Mouse (Mus musculus): ENCODE data around the gene Zscan12. TPM values are rescaled to one million over a fixed set of nuclear protein-coding genes. Genes with fewer than 3 reads are reported as not detected.

The Zscan12 gene
- polyA plus RNA-seq, 1 experiment from 2014 or later = 12.0 TPM

DNA sequence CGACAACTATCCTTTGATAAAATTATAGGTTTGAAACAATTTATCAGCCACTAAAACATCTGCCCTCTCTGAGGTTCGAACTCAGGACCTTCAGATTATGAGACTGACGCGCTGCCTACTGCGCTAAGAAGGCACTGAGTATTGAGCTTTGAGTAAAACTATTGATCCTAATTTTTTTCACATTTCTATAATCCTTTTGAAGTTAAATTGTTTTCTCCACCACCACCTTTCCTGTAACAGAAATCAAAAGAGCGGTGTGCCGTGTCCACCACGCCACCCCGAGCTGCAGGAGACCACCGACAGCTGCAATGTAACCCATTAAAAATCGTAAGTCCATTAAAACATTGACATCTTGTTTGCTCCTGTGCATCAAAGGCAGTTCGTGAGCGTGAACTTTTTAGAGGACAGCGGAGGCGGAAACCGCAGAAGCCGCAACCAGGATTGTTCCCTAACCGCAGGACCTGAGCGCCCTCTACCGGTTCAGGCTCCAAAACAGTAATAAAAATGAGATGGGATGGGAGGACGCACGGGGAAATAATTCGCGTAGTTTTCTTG, 35.9 kb upstream of the Zscan12 start:
- no peaks in the 10 kb centered on the region for H3K9me3 ChIP-seq (ENCODE audit: control insufficient read depth, low read length)

DNA sequence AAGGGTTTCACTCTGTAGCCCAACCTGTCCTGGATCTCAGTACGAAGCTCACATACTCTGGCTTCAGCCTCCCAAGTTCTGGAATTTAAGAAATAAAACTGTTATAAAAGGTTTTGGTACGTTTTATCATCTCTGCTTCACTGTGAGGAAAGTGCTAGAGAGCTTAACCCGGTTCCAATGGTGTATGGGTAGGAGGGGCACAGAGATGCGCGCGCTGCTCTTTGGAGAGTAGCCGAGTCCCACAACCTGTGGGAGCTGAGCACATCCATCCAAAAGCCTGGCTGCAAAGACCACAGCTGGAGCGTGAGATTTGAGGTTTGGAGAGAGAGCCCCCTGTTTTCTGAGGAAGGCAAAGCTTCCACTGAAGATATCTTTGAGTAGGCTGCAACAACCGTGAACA, 35.2 kb upstream of the Zscan12 start:
- Histone ChIP-seq H3K4me2 (peak overlapping the region; percentile 72), H3K9me3 (ENCODE audit: control insufficient read depth, low read length) (no peaks in the 10 kb centered on the region), H3K4me1 (replicated peaks; ENCODE audit: control insufficient read depth, insufficient read depth, low read length) (no peaks in the 10 kb centered on the region; the same call in 1 of the 2 replicates), H3K9ac (ENCODE audit: low read depth, low read length) (no peak overlapping the region), H3K4me3 (ENCODE audit: low read depth, low read length) (peak overlapping the region; percentile 55), H3K36me3 (ENCODE audit: control insufficient read depth, insufficient read depth, low read length) (no peaks in the 10 kb centered on the region), H3K27me3 (replicated peaks; ENCODE audit: control insufficient read depth, insufficient read depth, low read length) (peaks cover 11% of the 10 kb centered on the region), H3K27ac (ENCODE audit: low read depth, low read length) (no peak overlapping the region)
- 2% methylated on average over 9 of the region's 9 CpGs for WGBS
- ATAC-seq (replicated peaks; ENCODE audit: low FRiP score) = peak; percentile 63
- peak; percentile 40 for DNase-seq (ENCODE audit: low spot score)

More for the DNA sequence above, 35.9 kb upstream of the Zscan12 start:
- H3K9ac ChIP-seq (ENCODE audit: low read depth, low read length) = no peak overlapping the region
- no peaks in the 10 kb centered on the region for H3K36me3 ChIP-seq (ENCODE audit: control insufficient read depth, insufficient read depth, low read length)
- no peak overlapping the region for H3K27ac ChIP-seq (ENCODE audit: low read depth, low read length)
- H3K4me1 ChIP-seq (replicated peaks; ENCODE audit: control insufficient read depth, insufficient read depth, low read length) = peaks cover 3% of the 10 kb centered on the region; the same call in 1 of the 2 replicates
- ATAC-seq (replicated peaks; ENCODE audit: low FRiP score) (peak; percentile 82), DNase-seq (ENCODE audit: low spot score) (peak; percentile 79)
- H3K4me3 ChIP-seq (ENCODE audit: low read depth, low read length) = peak overlapping the region; percentile 55
- peaks cover 11% of the 10 kb centered on the region for H3K27me3 ChIP-seq (replicated peaks; ENCODE audit: control insufficient read depth, insufficient read depth, low read length)
- H3K4me2 ChIP-seq = peak overlapping the region; percentile 72
- under 1% methylated on average over 24 of the region's 24 CpGs for WGBS

DNA sequence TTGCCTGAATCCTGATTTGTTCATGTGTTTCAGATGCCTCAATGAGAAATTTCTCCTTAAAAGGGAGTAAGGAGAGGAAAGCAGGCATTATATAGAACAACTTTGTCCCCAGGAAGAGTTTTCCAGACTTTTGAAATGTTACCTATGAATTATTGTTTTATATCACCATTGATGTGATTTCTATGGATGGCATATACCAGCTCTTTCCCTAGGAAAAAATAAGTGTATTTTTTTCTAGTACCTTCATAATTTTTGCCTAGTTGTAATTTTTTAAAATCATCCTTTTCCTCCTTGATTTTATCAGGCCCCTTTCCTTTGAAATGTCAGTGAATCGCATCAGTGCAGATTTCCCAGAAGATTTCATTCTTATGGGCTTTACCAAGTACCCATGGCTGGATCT, 16.0 kb upstream of the Zscan12 start, which contains the start of gene Olfr1367:
Gene Olfr1367 (plus strand): TSS at position 301 of the 400 bp plus-strand sequence.
- Histone ChIP-seq H3K36me3 (ENCODE audit: control insufficient read depth, insufficient read depth, low read length) (no peaks in the 10 kb centered on the region), H3K9me3 (ENCODE audit: control insufficient read depth, low read length) (no peaks in the 10 kb centered on the region), H3K27ac (ENCODE audit: low read depth, low read length) (no peak within 1 kb of the TSS), H3K4me2 (no peak within 1 kb of the TSS), H3K27me3 (replicated peaks; ENCODE audit: control insufficient read depth, insufficient read depth, low read length) (no peaks in the 10 kb centered on the region), H3K4me1 (replicated peaks; ENCODE audit: control insufficient read depth, insufficient read depth, low read length) (no peaks in the 10 kb centered on the region), H3K4me3 (ENCODE audit: low read depth, low read length) (no peak within 1 kb of the TSS), H3K9ac (ENCODE audit: low read depth, low read length) (no peak within 1 kb of the TSS)
- no peak for ATAC-seq (replicated peaks; ENCODE audit: low FRiP score)
- 92% methylated on average over 1 of the region's 1 CpGs for WGBS
- DNase-seq (ENCODE audit: low spot score) = no peak

DNA sequence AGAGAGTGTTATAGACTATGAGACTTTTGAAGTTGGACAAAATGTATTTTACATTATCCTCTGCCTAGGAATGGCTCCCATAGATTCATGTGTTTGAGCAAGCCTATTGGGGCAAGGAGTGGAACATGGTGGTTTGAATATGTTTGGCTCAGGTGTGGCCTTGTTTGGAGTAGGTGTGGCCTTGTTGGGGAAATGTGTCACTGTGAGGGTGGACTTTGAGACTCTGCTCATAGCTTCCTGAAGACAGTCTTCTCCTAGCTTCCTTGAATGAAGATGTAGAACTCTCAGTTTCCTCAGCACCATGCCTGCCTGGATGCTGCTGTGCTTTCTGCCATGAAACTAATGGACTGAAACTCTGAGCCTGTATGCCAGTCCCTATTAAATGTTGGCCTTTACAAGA, 12.0 kb upstream of the Zscan12 start:
- H3K4me2 ChIP-seq = no peak overlapping the region
- H3K27me3 ChIP-seq (replicated peaks; ENCODE audit: control insufficient read depth, insufficient read depth, low read length) = no peaks in the 10 kb centered on the region
- ATAC-seq (replicated peaks; ENCODE audit: low FRiP score) (no peak), DNase-seq (ENCODE audit: low spot score) (no peak)
- no peaks in the 10 kb centered on the region for H3K36me3 ChIP-seq (ENCODE audit: control insufficient read depth, insufficient read depth, low read length)
- H3K9ac ChIP-seq (ENCODE audit: low read depth, low read length) = no peak overlapping the region
- H3K4me3 ChIP-seq (ENCODE audit: low read depth, low read length) = no peak overlapping the region
- H3K27ac ChIP-seq (ENCODE audit: low read depth, low read length) = no peak overlapping the region
- no peaks in the 10 kb centered on the region for H3K9me3 ChIP-seq (ENCODE audit: control insufficient read depth, low read length)
- no peaks in the 10 kb centered on the region for H3K4me1 ChIP-seq (replicated peaks; ENCODE audit: control insufficient read depth, insufficient read depth, low read length)

DNA sequence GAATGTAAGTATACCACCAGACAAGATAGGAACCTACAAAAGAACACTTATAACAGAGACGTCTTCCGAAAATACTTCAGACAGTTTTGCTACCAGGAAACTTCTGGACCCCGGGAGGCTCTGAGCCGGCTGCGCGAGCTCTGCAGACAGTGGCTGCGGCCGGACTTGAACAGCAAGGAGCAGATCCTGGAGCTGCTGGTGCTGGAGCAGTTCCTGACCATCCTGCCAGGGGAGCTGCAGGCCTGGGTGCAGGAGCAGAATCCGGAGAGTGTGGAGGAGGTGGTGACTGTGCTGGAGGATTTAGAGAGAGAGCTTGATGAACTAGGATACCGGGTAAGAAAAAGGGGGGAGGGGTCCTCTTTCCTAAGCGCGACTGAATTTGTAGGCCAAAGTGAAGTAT, 1.1 kb downstream of the Zscan12 start:
- Histone ChIP-seq H3K9ac (ENCODE audit: low read depth, low read length) (peak overlapping the region; percentile 17; the same call in 1 of the 2 replicates), H3K27ac (ENCODE audit: low read depth, low read length) (no peak overlapping the region), H3K4me1 (replicated peaks; ENCODE audit: control insufficient read depth, insufficient read depth, low read length) (peaks cover 11% of the 10 kb centered on the region), H3K9me3 (ENCODE audit: control insufficient read depth, low read length) (no peaks in the 10 kb centered on the region), H3K27me3 (replicated peaks; ENCODE audit: control insufficient read depth, insufficient read depth, low read length) (no peaks in the 10 kb centered on the region), H3K36me3 (ENCODE audit: control insufficient read depth, insufficient read depth, low read length) (peaks cover 4% of the 10 kb centered on the region; the same call in 1 of the 2 replicates), H3K4me2 (peak overlapping the region; percentile 74), H3K4me3 (ENCODE audit: low read depth, low read length) (peak overlapping the region; percentile 66; the same call in 1 of the 2 replicates)
- 67% methylated on average over 12 of the region's 12 CpGs for WGBS
- DNase-seq (ENCODE audit: low spot score) (no peak), ATAC-seq (replicated peaks; ENCODE audit: low FRiP score) (no peak)

DNA sequence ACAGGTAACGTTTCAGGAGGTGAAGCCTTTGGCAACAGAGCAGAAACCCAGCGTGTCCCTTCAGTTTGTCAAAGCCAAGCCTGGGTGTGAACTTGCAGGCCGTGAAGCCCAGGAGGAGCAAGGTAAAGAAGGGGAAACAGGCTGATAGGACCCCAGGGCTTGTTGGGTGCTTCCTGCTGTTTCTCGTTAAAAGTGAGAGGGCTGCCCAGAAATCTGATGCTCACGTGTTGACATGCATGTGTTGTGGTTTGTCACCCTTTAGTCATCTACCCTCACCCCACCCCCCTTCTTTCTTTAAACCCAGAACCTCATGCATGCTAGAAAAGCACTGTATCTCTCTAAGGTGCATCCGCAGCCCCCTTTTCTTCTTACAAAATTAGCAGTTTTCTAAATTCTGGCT, 4.0 kb downstream of the Zscan12 start:
- Histone ChIP-seq H3K36me3 (ENCODE audit: control insufficient read depth, insufficient read depth, low read length) (peaks cover 18% of the 10 kb centered on the region; the same call in 1 of the 2 replicates), H3K4me2 (no peak overlapping the region), H3K27me3 (replicated peaks; ENCODE audit: control insufficient read depth, insufficient read depth, low read length) (no peaks in the 10 kb centered on the region), H3K9ac (ENCODE audit: low read depth, low read length) (no peak overlapping the region), H3K27ac (ENCODE audit: low read depth, low read length) (no peak overlapping the region), H3K4me3 (ENCODE audit: low read depth, low read length) (no peak overlapping the region), H3K9me3 (ENCODE audit: control insufficient read depth, low read length) (no peaks in the 10 kb centered on the region), H3K4me1 (replicated peaks; ENCODE audit: control insufficient read depth, insufficient read depth, low read length) (peaks cover 11% of the 10 kb centered on the region)
- 68% methylated on average over 6 of the region's 6 CpGs for WGBS
- no peak for ATAC-seq (replicated peaks; ENCODE audit: low FRiP score)
- DNase-seq (ENCODE audit: low spot score) = no peak

DNA sequence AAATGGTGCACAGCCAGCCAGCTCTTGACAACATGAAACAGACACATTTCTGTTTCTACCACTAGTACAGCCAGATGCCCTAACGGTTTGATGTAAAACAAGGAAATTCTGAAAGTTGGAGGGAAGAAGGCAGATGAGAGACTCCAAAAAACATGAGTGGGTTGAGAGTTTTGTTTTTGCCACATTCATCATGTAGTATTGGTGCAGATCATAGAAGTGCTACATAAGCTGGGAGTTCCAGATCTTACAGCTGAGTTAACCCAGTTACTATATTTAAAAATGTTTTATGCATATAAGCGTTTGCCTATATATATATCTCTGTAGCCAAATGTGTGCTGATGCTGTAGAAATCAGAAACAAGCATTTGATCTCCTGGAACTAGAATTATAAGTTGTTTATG, 10.1 kb downstream of the Zscan12 start:
- Histone ChIP-seq H3K27ac (ENCODE audit: low read depth, low read length) (no peak overlapping the region), H3K36me3 (ENCODE audit: control insufficient read depth, insufficient read depth, low read length) (peaks cover 15% of the 10 kb centered on the region; the same call in 1 of the 2 replicates), H3K9me3 (ENCODE audit: control insufficient read depth, low read length) (no peaks in the 10 kb centered on the region), H3K9ac (ENCODE audit: low read depth, low read length) (no peak overlapping the region), H3K4me2 (no peak overlapping the region), H3K27me3 (replicated peaks; ENCODE audit: control insufficient read depth, insufficient read depth, low read length) (no peaks in the 10 kb centered on the region), H3K4me3 (ENCODE audit: low read depth, low read length) (no peak overlapping the region), H3K4me1 (replicated peaks; ENCODE audit: control insufficient read depth, insufficient read depth, low read length) (no peaks in the 10 kb centered on the region)
- no peak for DNase-seq (ENCODE audit: low spot score)
- 86% methylated on average over 2 of the region's 2 CpGs for WGBS
- no peak for ATAC-seq (replicated peaks; ENCODE audit: low FRiP score)

DNA sequence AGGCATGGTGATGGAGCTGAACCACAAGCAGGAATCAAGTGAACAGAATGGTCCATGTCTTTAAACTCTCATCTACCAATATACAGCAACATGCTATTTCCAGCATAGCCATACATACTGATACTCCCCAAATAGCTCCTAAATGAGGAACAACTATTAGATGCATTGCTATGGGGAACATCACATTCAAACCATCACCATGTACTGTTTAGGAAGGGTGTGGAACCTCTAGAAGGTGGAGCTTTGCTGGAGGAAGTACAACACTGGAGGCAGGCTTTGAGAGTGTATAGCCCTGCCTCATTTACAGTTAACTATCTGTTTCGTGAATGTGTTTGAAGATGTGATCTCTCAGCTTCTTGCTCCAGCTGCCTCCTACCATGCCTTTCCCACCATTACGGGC, 15.2 kb downstream of the Zscan12 start:
- ATAC-seq (replicated peaks; ENCODE audit: low FRiP score) (no peak), DNase-seq (ENCODE audit: low spot score) (no peak)
- no peak overlapping the region for H3K27ac ChIP-seq (ENCODE audit: low read depth, low read length)
- no peak overlapping the region for H3K4me3 ChIP-seq (ENCODE audit: low read depth, low read length)
- H3K27me3 ChIP-seq (replicated peaks; ENCODE audit: control insufficient read depth, insufficient read depth, low read length) = no peaks in the 10 kb centered on the region
- no peaks in the 10 kb centered on the region for H3K9me3 ChIP-seq (ENCODE audit: control insufficient read depth, low read length)
- no peaks in the 10 kb centered on the region for H3K36me3 ChIP-seq (ENCODE audit: control insufficient read depth, insufficient read depth, low read length)
- no peak overlapping the region for H3K4me2 ChIP-seq
- H3K4me1 ChIP-seq (replicated peaks; ENCODE audit: control insufficient read depth, insufficient read depth, low read length) = no peaks in the 10 kb centered on the region
- H3K9ac ChIP-seq (ENCODE audit: low read depth, low read length) = no peak overlapping the region
- 76% methylated on average over 2 of the region's 2 CpGs for whole genome bisulfite sequencing

DNA sequence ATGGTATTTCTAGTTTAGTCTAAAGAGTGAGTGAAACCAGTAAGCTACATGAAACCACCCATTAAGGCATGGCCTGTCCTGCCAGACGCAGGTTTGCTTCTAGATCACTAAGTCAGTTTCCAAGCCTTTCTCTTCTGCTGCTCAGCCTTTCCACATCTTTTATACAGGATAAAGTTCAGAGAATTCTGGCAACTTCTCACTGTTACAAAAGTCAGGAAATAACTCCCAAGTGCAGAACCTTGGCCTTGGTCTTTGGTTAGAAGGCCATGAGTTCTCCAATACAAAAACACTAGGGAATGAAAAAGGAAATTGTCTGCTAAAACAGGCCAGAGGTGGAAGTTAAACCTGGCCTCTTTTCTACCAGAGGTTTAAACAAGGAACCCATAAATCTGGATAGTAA, 32.6 kb downstream of the Zscan12 start:
- no peak overlapping the region for H3K4me3 ChIP-seq (ENCODE audit: low read depth, low read length)
- no peak overlapping the region for H3K9ac ChIP-seq (ENCODE audit: low read depth, low read length)
- H3K4me1 ChIP-seq (replicated peaks; ENCODE audit: control insufficient read depth, insufficient read depth, low read length) = no peaks in the 10 kb centered on the region
- DNase-seq (ENCODE audit: low spot score) (no peak), ATAC-seq (replicated peaks; ENCODE audit: low FRiP score) (no peak)
- no peak overlapping the region for H3K27ac ChIP-seq (ENCODE audit: low read depth, low read length)
- no peaks in the 10 kb centered on the region for H3K9me3 ChIP-seq (ENCODE audit: control insufficient read depth, low read length)
- H3K27me3 ChIP-seq (replicated peaks; ENCODE audit: control insufficient read depth, insufficient read depth, low read length) = no peaks in the 10 kb centered on the region
- 94% methylated on average over 1 of the region's 1 CpGs for WGBS
- H3K4me2 ChIP-seq = no peak overlapping the region
- peaks cover 38% of the 10 kb centered on the region for H3K36me3 ChIP-seq (ENCODE audit: control insufficient read depth, insufficient read depth, low read length)
